Mouse (Mus musculus) ovary, postnatal 10 days (tissue): Measurements from ENCODE around the gene Rasa4.
"Not testable (repeated sequence)": the region's sequence is repeated elsewhere in the genome, so short reads cannot be mapped to it uniquely, and the experiment has no call there.

Experiments
- DNase-seq: peaks from one replicate; pipeline ENCODE4 v3.0.0; 2022; ENCODE audit warnings: low spot score

Gene Rasa4

DNA sequence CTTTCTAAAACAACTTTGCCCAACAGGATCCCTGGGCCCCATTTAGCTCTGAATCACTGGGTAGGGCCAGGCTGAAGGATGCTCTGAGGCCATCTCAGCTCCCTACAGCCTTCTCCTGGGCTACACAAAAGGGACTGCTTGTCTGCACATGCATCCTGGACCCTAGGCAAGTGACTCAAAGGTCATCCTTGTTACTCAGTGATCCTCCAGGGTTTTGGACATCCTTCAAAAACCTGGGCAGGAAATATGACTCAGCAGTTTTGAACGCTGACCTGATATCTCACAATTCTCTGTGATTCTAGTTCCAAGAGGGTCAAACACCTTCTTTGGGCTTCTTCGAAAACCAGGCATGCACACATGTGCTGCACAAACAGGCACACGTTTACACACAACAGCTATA lies 25.3 kb downstream of the Rasa4 start:
- DNase-seq: no peak

DNA sequence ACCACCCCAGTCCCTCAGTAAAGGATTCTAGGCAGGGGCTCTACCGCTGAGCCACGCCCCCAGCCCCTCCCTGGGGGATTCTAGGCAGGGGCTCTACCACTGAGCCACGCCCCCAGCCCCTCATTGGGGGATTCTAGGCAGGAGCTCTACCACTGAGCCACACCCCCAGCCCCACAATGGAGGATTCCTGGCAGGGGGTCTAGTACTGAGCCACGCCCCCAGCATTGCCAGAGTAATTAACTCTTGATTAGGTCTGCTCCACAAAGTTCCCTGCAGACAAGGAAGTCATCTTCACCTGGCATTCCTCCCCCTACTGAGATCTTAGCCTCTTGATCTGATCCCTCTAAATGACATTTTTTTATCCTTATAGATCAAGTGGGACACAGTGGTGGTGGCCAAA lies 29.8 kb downstream of the Rasa4 start:
- not testable (repeated sequence) for DNase-seq

DNA sequence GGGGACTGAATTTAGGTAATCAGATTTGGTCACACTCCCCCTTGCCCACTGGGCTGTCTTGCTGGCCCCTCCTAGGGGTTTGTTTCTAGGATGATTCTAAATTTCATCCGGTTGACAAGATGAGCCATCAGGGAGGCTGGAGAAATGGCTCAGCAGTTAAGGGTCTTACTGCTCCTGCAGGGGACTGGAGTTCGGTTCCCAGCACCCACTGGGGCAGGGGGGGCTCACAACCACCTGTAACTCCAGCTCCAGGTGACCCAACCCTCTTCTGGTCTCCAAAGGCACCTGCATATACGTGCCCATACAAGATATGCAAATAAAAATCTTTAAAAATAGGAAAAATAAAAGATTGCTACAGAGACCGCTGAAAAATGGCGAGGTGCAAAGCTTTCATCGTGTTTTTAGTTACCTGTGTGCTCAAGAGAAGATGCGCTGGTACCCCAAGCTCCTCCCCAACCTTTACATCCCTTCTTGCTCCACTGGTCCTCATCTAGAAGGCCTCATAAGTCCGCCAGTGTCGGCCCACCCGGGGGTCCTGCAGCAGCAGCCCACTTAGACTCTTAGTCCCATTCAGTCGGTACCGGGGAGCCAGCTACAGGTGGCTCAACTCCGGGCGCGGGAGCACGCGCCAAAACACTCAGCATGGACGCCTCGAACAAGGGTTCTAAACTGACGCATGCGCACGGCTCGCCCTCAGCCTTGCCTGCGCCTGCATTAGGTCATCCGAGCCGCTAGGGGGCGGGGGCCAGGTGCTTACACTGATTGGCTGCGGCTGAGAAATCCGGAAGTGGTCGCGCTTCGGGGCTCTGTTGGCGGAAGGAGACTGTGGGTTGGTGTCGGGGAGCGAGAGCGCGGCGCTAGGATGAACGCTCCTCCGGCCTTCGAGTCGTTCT lies 32.4 kb downstream of the Rasa4 start, which contains the start of gene Polr2j:
Gene Polr2j, plus strand, starts transcription at position 741 of the 893 bp plus-strand sequence.
- DNase-seq: peak; percentile 98

DNA sequence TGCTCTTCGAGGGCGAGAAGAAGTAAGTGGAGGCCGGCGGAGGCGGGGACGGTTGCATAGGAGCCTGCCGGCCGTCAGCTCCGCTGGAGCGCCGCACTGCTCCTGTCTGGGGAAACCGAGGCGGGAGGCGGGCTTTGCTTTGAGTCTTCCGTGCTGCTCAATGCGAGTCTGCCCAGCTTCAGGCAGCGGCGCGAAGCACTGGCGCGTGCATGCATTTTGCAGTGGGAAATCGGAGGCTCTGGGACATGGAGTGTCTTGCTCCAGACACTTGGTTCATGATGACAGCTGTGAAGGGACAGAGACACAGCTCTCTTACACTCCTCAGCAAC lies 33.0 kb downstream of the Rasa4 start:
- no peak for DNase-seq

DNA sequence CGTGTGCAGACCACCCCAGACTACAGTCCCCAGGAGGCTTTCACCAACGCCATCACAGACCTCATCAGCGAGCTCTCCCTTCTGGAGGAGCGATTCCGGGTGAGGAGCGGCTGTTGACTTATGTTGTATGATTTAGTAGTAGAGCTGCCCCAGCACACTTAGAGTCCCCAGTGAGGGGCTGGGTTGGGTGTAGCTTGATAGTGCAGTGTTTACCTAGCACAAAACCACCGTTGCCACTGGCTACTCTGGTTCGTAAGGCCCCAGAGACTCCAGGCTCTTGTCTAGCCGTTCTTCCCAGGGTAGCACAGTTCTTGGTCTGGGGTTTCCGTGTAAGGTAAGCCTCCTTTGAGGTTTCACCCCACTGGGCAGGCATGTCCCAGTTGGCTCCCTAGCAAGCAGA lies 38.4 kb downstream of the Rasa4 start:
- no peak for DNase-seq

DNA sequence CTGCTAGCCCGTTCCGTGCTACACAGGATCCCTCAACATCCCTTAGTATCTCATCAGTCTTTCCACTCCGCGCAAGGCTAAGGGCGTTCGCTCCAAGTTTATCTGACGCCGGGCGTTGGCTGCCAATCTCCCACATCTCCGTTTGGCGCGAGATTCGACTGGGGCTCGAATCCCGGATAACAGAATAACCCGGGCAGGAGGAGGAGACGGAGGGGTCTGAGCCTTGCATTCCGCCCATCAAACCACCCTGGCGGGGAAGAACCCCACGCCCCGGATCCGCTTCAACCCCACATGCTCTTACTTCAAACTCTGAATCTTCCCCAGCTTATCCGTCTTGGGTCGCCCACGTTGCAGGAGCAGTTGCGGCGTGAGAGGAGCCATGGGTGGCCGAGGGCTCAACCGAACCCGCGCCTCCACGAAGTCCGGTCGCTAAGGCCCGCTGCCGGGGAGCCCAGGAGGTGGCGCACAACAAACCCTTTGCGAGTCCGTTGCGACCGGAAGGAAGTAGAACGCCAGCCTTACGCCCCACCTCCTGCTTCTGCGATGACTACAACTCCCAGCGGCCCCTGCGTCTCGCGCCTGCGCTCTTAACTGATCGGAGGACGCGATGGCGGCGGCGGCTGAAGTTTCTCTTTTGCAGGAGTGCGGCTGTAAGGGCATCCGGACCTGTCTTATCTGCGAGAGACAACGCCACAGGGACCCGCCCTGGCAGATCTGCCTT lies 52.0 kb downstream of the Rasa4 start, which contains the start of the genes Lrwd1 and Alkbh4:
Gene Lrwd1, minus strand, starts transcription at position 504 of the 721 bp plus-strand sequence.
Gene Alkbh4, plus strand, starts transcription at position 576 of the 721 bp plus-strand sequence.
- DNase-seq: peak; percentile 73

DNA sequence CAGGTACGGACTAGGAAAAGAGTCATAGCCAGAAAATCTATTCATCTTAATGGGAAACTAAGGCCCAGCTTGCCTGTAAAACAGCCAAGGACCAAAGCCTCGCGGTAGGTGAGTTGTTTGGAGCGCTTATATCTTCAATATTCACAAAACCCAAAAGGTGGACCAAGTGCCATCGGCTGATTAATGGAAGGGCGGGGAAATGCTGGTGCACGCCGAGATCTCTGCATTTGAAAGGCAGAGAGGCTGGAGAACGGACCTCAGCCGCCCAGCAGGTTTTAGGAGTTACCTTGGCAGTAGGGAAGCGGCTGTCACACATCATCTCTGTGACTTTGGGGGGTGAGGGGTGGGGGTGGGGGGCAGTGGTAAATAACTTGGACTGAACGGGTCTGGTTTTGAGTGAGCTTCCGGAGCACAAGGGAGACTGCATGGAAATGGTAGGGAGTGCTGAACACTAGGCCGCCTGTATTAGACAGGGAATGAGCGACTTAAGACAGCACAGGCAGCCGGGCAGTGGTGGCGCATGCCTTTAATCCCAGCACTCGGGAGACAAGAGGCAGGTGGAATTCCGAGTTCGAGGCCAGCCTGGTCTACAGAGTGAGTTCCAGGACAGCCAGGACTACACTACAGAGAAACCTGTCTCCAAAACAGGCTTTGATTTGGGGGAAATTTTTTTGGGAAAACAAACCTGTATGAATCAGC lies 52.7 kb downstream of the Rasa4 start:
- no peak for DNase-seq

DNA sequence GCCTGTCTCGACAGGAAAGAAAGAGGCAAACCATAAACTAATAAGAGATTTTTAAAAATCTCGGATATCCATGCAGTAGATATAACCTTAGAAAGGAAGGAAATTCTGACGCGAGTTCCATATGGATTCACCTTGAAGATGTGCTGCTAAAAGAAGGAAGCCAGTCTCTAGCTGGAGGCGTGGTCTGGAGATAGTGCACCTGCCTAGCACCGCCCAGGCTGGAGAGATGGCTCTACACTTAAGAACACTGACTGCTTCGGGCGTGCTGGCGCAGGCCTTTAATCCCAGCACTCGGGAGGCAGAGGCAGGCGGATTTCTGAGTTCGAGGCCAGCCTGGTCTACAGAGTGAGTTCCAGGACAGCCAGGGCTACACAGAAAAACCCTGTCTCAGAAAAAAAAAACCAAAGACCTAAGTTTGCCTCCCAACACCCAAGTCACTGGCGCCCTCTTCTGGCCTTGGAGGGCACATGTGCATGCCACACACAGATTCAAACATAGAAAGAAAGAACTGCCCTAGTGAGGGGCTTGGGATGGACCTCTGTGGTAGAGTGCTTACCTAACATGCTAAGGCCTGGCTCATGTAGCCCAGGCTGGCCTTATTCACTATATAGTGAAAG lies 54.0 kb downstream of the Rasa4 start:
- no peak for DNase-seq

DNA sequence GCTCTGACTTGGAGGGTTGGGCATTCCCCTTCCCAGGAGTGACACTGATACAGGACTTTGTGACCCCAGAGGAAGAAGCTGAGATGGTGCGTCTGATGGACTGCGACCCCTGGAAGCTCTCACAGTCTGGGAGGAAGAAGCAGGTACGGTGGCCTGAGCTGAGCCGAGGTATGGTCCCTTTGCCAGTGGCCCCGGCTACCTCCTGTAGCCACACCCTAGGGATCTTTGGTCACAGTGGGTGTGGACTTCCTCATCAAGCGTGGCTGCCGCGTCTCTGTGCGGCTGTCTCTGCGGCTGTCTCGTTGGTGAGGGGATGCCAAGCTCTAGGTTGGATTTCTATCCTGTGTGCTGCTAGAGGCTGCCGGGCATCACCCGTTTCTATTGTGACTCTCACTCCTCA lies 55.7 kb downstream of the Rasa4 start:
- DNase-seq: no peak

DNA sequence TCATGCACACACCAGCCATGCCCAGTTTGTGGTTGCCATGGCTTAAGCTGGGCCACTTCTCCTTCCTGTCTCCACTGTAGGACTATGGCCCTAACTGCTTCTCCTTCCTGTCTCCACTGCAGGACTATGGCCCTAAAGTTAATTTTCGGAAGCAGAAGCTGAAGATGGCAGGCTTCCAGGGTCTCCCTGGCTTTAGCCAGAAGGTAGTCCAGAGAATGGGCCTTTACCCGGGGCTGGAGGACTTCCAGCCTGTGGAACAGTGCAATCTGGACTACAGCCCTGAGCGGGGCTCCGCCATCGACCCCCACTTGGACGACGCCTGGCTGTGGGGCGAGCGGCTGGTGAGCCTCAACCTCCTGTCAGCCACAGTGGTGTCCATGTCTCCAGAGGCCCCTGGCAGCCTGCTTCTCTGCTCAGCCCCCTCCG lies 56.4 kb downstream of the Rasa4 start:
- DNase-seq: no peak

DNA sequence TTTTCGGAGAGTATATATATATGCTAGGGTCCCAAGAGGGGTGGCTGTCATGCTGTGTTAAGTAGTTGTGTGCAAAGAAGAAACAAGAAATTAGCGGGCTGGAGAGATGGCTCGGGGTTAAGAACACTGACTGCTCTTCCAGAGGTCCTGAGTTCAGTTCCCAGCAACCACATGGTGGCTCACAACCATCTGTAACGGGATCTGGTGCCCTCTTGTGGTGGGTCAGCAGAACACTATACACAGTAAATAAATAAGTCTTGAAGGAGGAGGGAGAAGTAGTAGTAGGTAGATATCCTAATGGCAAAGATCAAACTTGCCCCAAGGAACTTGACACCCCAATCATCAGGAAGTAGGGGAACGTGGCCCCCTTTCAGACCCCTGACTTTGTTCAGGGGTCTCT lies 59.0 kb downstream of the Rasa4 start:
- no peak for DNase-seq

DNA sequence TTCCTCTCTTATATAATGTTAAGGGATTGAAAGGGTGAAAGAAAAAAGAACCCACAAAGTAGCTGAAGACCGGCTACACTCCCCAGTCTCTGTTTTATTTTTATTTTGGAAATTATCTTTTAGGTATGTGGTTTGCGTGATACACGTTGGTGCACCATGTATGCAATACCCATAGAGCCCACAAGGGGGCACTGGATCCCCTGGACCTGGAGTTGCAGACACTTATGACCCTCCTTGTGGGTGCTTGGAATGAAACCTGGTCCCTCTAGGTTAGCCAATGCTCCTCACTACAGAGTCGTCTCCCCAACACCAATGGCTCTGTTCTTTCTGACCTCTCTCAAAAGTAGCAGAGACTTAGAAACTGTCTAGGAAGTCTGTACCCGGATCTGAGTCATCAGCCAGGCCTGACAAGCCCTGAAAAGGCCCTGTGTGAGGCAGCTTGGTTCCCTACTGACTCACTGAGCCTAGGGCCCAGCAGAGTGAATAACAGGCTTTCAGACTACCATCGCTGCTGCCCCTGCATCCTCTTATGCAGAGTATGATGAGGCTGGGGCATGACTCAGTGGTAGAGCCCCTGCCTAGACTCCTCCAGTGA lies 59.5 kb downstream of the Rasa4 start:
- no peak for DNase-seq

DNA sequence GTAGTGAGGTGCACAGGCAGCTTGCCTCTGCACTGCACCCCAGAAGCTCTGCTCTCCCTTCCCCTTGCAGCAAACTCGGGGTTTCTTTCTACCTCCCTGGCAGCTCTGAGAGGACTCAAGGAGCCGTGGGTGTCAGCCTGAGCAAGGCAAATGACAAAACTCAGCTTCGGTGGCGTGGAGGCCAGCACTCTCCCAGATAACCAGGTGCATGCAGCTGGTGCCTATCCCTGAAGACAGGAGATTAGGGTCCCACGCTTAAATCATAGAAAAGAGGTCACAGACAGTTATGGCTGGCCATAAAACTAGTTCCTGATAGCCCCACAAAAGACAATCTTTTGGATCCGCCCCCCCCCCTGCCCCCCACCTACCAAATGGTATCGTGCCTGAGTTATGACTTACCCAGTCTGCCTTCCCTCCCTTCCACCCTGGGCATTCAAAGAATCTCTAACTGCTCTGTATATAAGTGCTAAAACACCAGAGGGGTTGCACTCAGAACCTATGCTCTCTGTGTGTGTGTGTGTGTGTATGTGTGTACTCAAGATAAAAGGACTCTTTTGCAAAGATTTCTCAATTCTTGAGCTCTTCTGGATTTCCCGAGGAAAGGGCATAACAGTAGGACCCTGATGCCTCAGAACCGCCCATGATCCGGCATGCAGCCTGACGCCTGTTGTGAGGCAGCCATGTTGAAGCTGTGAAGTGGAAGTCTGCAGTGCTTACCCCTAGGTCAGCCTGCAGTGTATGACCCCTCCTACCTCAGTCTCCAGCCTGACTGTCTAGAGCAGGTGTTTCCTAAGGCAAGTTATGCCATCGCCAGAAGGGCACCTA lies 61.1 kb downstream of the Rasa4 start:
- no peak for DNase-seq

DNA sequence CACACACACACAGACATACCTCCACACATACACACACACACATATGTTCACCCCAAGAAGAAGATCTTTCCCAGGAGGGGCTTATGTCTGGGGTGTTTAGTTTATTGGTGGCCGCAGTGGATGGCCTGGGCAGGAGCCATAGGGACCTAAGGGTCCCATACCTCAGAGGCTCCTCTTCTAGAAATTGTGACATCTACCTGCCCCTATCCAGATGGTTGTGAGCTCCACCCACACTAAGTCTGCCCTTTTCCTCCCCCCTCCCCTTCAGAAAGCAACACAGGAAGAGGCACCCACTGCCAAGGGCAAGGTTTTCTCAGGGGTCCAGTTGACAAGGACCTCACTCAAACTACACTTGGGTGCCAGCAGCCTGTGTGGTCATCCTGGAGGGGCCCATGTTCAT lies 63.2 kb downstream of the Rasa4 start:
- no peak for DNase-seq

DNA sequence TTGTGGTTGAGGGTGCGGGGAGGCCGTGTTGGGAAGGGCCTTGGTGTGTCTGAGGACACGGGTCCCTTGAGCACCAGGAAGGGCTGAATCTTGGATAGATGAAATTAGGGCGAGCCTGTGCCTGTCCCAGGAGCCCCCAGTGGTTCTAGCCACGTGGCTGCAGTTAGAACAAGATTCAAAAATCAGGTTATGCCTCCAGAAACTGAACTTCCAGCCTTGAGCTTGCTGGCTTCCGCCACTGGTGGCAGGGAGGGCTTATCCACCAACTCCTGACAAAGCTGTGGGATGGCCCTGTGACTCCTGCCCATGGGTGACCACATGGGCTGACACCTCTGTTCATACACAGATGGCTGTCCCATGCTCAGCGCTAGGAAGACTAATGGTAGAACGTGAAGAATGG lies 64.0 kb downstream of the Rasa4 start:
- no peak for DNase-seq

DNA sequence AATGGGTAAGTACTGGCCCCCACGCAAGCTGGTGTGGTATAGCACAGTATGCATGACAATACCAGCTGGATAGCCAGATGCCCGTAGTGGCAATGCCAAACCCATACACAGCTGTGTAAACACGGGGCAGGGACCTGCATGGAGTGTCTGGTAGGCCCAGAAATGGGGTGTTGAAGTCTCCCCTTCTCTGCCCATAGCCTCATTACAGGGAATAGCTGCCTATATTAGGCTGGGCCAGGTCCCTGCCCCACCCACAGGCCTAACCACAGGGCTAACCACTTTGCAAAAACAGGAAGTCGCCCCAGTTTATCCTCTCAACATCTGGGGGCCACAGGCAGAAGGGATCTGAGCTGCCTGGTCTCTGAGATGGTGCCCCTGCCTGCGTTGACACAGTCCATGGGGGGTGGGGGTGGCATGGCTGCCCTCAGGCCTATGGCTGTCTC lies 65.4 kb downstream of the Rasa4 start:
- not testable (repeated sequence) for DNase-seq

DNA sequence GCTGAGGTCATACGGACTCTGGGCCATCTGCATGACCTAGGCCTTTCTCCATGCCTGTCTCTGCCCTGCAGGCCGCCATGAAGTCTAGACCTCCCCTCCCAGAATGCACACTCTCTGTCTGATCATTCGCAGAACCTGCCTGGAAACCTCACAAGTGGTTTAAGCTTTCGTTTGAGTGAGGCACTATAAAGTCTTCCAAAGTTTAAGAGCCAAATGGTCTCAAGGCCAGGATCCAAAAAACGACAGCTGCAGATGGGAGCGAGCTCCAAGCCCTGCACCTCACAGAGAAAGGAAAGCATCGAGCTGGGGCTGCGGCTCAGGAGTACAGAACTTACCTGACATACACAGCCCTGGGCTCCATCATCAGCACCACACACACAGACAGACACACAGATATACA lies 68.6 kb downstream of the Rasa4 start:
- DNase-seq: no peak

DNA sequence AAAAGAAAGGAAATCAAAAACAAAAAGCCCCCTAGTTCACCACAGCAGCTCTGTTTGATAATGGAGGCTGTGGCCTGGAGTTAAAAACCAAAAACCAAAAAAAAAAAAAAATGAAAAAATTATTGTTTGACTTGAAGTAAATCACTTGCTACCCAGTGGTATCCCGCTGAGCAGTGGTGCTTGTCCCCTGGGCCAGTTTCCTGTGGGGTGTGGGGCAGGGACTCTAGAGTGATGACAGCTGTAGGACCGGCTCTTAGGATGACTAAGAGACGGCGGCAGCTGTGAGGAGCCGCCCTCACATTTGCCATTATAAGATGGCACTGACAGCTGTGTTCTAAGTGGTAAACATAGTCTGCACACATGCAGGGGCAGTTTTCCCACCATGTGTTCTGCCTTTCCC lies 71.7 kb downstream of the Rasa4 start:
- DNase-seq: no peak

DNA sequence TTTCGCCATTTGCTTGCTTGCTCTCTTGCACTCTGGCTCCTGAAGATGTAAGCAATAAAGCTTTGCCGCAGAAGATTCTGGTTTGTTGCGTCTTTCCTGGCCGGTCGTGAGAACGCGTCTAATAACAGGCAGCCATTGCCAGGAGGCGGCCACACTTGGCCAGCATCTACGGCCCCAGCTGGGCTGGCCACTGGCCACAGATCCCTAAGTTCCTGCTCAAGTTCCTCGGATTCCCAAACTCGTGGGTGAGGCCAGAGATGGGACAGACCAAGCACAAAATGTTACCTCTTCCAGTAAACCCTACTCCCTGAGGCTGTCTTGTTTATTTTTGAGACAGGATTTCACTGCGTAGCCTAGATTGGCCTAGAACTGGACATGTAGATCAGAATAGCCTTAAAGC lies 76.4 kb downstream of the Rasa4 start:
- not testable (repeated sequence) for DNase-seq
